Mouse (Mus musculus) macrophage (primary cell): ENCODE results near the gene Hrc. TPM values are rescaled to one million over a fixed set of nuclear protein-coding genes. Genes with fewer than 3 reads are reported as not detected.

ENCODE experiments used
- H3K27ac ChIP-seq: fragments of 350-480 bp; formaldehyde crosslinking; 2 replicates; pipeline ENCODE4 v1.9.0; 2021
- H3K36me3 ChIP-seq: fragments of 350-480 bp; formaldehyde crosslinking; 2 replicates; pipeline ENCODE4 v1.9.0; 2021; ENCODE audit errors: inconsistent target
- H3K4me3 ChIP-seq: fragments of 350-480 bp; formaldehyde crosslinking; 2 replicates; pipeline ENCODE4 v1.9.0; 2021; ENCODE audit errors: inconsistent target
- H3K79me2 ChIP-seq: fragments of 350-480 bp; formaldehyde crosslinking; 2 replicates; pipeline ENCODE4 v1.9.0; 2021; ENCODE audit errors: inconsistent target
- WGBS: methylation state at CpG from one replicate; pipeline ENCODE4 v1.1.7; 2026; ENCODE audit warnings: inconsistent platforms; ENCODE audit not compliant: missing documents; 5-methylcytosine and 5-hydroxymethylcytosine counted together
- polyA plus RNA-seq: library from polyadenylated mRNA; stranded (reverse); fragments of 250-400 nt; gene quantifications from 3 replicates; pipeline ENCODE4 v1.2.4, GENCODE M21; 2018; ENCODE audit warnings: inconsistent platforms

The Hrc gene
- polyA plus RNA-seq, 1 experiment from 2014 or later, result not detected

DNA sequence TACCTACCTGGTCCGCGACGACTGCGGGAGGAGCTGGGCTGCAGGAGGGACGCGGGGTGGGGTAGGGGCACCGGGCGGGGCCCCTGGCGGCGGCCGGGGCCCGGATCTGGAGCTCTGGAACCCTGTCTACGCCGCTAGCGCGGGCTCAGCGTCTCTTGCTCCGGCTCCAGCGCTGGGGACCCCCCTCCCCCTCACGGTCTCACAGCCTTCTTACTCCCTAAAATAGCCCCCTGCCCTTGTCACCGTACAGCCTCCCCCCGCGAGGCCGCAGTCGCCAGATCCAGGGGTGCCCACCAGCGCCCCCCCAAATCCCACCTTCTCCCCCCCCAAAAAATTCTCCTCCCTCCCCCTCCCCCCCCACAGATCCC, 31.5 kb downstream of the Hrc start, which contains the start of gene Ppfia3:
Gene Ppfia3, minus strand, starts transcription at position 368 of the 368 bp plus-strand sequence.
- Histone ChIP-seq H3K27ac (peak within 1 kb of the TSS; percentile 22; the same call in 1 of the 2 replicates), H3K4me3 (peak within 1 kb of the TSS; percentile 38), H3K79me2 (no peaks in the 10 kb centered on the region), H3K36me3 (no peaks in the 10 kb centered on the region)
- 0% methylated on average over 20 of the region's 26 CpGs for WGBS

DNA sequence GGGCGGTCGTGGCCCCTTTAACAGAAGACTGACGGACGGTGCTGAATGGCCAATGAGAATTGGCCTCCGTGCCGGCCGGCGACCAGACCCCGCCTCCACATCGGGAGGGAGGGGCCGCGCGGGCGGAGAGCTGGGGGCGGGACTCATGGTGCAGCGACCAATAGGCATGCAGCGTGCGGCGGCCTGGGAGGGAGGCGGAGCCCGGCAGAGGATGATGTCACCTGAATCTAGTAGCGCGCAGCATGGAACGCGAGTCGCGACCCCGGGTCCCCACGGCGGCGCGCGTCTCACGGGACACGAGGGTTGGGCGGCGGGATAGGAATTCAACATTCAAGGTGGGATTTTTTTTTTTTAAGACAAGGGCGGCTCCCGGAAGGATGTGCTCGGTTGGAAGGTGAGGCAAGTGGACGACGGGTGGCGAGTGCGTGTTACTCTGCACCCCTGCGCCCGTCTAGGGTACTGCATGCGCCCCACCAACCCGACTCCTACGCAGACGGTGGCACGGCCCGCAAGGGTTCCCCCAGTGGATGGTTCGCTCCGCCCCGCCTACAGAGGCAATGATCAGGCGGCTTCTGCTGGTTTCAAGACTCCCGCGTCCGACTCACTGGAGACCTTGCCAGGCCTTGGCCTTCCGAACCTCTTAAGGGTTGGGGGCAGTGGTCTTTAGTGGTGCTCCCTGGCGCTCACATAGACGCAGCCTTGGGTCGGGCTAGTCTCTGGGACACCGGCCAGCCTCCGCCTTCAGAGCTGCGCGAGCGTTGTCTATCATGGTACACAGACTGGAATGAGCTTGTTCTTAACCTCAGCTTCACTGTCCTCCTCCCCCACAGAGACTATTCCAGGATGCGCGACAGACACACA, 32.2 kb downstream of the Hrc start:
- no peaks in the 10 kb centered on the region for H3K36me3 ChIP-seq
- peak overlapping the region; percentile 38 for H3K4me3 ChIP-seq
- H3K79me2 ChIP-seq, result no peaks in the 10 kb centered on the region
- WGBS, result 2% methylated on average over 67 of the region's 70 CpGs
- peak overlapping the region; percentile 22; the same call in 1 of the 2 replicates for H3K27ac ChIP-seq

DNA sequence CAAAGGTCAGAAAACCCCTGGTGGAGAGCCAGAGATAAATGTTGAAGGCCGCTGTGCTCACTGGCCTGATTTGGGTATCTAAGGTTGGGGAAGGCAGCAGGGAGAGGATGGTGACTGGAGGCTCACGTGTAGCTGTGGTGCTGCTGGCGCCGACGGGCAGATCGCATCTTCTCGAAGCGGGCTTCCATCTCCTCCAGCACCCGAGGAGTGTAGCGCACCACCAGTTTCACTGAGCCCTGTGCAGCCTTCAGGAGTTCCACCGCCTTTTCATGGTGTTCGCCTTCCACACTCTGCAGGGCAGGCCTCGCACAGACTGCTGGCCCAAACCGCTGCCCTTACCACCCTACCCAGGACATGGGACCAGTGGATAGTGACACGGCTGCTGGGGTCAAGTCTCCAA, 33.1 kb downstream of the Hrc start:
- Histone ChIP-seq H3K36me3 (no peaks in the 10 kb centered on the region), H3K79me2 (no peaks in the 10 kb centered on the region), H3K4me3 (no peak overlapping the region), H3K27ac (no peak overlapping the region)
- WGBS, result 87% methylated on average over 15 of the region's 15 CpGs

DNA sequence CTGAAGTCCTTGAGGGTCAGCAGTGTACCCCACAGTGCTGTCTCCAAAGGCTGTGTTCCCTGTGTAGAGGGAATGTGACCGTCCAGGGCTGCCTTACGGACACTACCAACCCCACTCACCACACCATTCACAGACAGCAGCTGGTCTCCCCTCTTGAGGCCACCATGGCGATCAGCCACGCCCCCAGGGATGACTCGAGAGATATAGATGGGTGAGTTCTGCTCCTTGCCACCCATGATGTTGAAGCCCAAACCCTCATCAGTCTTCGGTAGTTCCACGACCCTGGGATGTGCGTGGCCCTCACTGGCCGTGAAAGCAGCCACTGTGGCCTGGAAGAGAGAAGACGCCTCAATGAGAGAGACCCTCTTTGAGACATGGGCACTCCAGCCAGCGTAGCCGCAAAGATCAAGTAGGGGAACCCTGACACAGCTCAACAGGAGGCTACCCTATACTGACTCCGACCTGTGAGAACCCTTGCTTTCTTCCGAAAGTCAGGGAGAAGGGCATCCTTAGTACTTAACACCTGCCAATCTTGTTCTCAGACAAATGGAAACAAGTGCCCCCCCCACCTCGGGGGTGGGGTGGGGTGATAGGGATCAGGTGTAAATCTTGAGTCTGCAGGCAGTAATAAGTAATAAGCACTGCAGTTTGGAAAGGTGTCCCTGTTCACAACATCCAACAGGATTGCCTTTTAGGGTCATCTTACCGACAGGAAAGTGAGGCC, 34.1 kb downstream of the Hrc start:
- Histone ChIP-seq H3K36me3 (no peaks in the 10 kb centered on the region), H3K79me2 (no peaks in the 10 kb centered on the region), H3K27ac (no peak overlapping the region), H3K4me3 (no peak overlapping the region)
- 82% methylated on average over 15 of the region's 16 CpGs for WGBS

DNA sequence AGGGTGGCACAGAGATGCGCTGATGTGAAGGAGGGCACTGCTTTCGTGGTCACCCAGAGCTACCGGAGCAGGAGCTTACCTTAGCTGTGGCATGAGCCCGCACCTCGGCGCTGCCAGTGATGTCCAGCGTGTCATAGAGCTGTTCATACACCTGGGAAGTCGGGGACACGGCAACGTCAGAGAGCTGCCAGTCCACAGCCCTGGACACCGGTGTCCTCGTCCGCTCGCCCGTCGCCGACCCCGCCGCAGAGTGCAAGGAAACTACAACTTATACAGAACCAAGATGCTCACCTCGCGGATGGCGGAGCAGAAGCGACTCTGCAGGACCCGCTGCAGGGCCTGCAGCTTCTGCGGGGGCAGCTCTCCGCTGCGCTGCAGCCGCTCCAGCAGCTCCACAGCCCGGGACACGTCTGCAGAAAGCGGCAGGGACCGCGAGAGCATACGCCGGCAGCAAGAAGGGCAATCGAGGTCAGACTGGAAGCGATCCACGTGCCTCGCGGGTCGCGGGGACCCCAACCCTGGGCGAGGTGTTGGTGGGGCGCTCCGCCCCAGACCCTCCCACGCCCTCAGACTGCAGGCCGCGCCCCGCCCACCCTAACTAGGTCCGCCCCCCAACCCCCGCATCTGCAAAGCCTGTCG, 34.9 kb downstream of the Hrc start:
- Histone ChIP-seq H3K36me3 (no peaks in the 10 kb centered on the region), H3K27ac (no peak overlapping the region), H3K79me2 (no peaks in the 10 kb centered on the region), H3K4me3 (no peak overlapping the region)
- 10% methylated on average over 52 of the region's 52 CpGs for WGBS

DNA sequence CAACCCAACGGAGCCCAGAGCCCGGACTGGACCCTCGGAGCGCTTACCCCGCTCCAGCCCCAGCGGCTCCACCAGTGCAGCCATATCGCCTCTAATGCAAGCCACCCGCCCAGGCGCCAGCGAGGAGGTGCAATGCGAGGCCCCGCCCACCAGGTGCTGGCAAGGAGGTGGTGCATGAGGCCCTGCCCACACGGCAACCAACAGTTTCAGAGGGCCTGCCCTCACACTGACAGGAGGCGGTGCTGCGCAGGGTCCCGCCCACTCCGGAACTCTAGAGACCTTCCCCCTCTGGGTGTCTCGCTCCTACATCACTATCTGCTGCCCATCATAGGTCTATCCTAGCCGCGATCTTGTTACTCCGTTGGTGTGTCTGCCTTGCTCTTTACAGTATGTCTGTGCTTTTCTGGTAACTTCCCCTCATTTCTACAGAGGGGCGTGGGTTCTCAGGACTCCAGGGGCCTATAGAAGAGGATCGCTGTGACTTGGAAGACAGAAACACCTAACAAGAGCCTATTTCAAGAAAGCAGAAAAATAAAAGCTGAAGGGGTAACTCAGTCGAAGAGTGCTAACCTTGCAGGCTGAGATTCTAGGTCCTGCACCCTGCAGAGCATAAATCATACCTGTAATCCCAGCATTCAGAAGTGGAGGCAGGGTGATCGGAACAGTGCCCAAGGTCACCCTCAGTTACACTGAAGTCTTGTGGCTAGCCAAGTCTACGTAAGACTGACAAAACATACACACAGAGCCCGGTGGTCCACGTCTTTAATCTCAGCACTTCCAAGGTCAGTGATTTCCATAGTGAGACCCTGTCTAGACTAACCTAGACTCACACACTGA, 35.6 kb downstream of the Hrc start, which contains the start of gene Lin7b:
Gene Lin7b, minus strand, starts transcription at position 109 of the 837 bp plus-strand sequence.
- Histone ChIP-seq H3K27ac (no peak within 1 kb of the TSS), H3K4me3 (no peak within 1 kb of the TSS), H3K79me2 (no peaks in the 10 kb centered on the region), H3K36me3 (no peaks in the 10 kb centered on the region)
- 15% methylated on average over 27 of the region's 28 CpGs for WGBS

DNA sequence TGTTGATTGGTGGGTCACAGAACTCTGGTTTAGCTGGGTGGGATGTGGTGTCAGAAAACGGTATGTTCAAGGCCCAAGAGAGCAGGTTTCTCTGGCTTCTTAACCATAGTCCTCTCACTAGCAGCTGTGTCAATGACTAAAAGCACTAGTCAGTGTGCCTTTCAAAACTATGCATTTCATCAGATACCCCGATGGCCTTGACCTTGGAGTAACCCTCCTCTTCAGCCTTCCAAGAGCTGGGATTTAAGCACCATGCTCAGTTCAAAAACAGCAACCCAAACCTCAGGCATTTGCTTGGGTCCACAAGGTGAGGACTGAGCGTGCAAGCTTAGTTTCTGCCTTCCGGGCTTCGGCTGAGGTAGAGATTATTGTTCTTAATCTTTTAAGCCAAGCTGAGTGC, 37.3 kb downstream of the Hrc start:
- no peak overlapping the region for H3K27ac ChIP-seq
- H3K36me3 ChIP-seq, result peaks cover 14% of the 10 kb centered on the region
- H3K4me3 ChIP-seq, result no peak overlapping the region
- WGBS, result 85% methylated on average over 5 of the region's 5 CpGs
- H3K79me2 ChIP-seq, result no peaks in the 10 kb centered on the region

DNA sequence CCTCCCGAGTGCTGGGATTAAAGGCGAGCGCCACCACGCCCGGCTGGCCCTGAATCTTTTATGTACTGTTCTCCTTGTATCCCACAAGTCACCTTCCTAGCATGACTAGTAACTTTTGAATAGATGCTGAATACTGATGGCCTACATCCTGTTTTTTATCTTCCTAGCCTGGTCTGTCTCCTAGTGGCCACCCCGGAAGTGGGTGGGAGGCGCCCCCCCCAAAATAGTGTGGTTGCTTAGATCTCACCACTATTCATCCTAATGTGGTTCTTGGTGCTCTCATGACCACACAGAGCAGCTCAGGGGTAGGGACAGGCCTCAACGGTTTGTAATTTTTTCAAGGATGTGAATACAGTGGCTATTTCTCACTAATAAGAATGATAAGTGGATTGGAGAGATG, 39.5 kb downstream of the Hrc start:
- peaks cover 35% of the 10 kb centered on the region for H3K36me3 ChIP-seq
- no peaks in the 10 kb centered on the region; the same call in 1 of the 2 replicates for H3K79me2 ChIP-seq
- H3K4me3 ChIP-seq, result no peak overlapping the region
- WGBS, result 86% methylated on average over 8 of the region's 8 CpGs
- H3K27ac ChIP-seq, result no peak overlapping the region

DNA sequence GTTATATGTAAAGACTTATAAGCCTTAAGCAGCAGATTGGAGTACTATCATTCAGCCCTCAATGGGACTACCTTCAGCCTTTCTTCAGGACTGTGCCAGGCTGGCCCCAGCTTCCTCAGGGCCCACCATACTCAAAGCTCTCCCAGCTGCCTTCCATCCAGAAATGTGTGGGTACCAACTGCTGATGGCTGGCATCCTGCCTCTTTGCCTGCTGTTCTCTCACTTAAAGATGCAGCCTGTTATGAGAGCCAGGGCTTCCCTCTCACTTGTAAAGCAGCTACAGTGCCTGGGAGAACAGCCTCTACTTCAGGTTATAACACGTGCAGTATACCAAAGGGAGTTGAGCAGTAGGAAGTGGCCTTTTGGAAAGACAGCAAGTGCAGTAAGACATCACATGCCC, 41.0 kb downstream of the Hrc start:
- H3K4me3 ChIP-seq, result no peak overlapping the region
- 82% methylated on average over 1 of the region's 1 CpGs for WGBS
- no peak overlapping the region for H3K27ac ChIP-seq
- peaks cover 8% of the 10 kb centered on the region; the same call in 1 of the 2 replicates for H3K79me2 ChIP-seq
- H3K36me3 ChIP-seq, result peaks cover 48% of the 10 kb centered on the region

DNA sequence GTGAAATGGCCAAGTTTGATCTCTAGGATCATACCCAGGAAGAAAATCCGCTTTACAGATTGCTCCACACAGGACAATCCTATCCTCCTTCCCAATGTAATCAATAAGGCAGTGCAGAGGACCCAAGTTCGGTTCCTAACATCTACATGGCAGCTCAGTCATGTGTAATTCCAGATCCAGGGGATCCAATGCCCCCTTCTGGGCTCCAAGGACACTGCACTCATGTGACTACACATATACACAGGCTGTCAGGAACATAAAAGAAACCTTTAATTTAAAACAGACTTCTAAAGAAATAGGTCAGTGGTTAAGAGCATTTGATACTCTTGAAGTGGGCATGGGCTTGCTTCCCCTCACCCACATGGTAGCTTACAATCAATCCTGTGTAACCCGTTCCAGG, 51.0 kb downstream of the Hrc start:
- Histone ChIP-seq H3K4me3 (no peak overlapping the region), H3K27ac (no peak overlapping the region), H3K36me3 (peaks cover 78% of the 10 kb centered on the region), H3K79me2 (peaks cover 86% of the 10 kb centered on the region)
- WGBS, result 100% methylated on average over 3 of the region's 3 CpGs

Other genes with a start within 250 kb of the Hrc start
- 0.67 to 5.1 TPM (median 3.1 TPM) in 3 replicates for gene Rcn3, start 243.1 kb upstream of the Hrc start, polyA plus RNA-seq
- gene Fcgrt, start 231.4 kb upstream of the Hrc start, polyA plus RNA-seq, result 84.4 to 284 TPM (median 160 TPM) in 3 replicates
- gene Rps11, start 210.9 kb upstream of the Hrc start, polyA plus RNA-seq, result 1,184 to 1,556 TPM (median 1,388 TPM) in 3 replicates
- gene Rpl13a, start 206.5 kb upstream of the Hrc start, polyA plus RNA-seq, result 804 to 2,026 TPM (median 1,578 TPM) in 3 replicates
- gene Gm45713, start 199.1 kb upstream of the Hrc start, polyA plus RNA-seq, result not detected in 3 replicates
- 4.4 to 9.9 TPM (median 8.0 TPM) in 3 replicates for gene Flt3l, start 198.9 kb upstream of the Hrc start, polyA plus RNA-seq
- 34.1 to 75.8 TPM (median 39.7 TPM) in 3 replicates for gene Pih1d1, start 181.0 kb upstream of the Hrc start, polyA plus RNA-seq
- 13.0 to 39.0 TPM (median 19.2 TPM) in 3 replicates for gene Aldh16a1, start 180.7 kb upstream of the Hrc start, polyA plus RNA-seq
- not detected in 3 replicates for gene Slc17a7, start 171.3 kb upstream of the Hrc start, polyA plus RNA-seq
- gene Gfy, start 155.7 kb upstream of the Hrc start, polyA plus RNA-seq, result not detected in 3 replicates
- gene Pth2, start 154.3 kb upstream of the Hrc start, polyA plus RNA-seq, result not detected in 3 replicates
- gene Ccdc155, start 130.4 kb upstream of the Hrc start, polyA plus RNA-seq, result not detected in 3 replicates
- not detected in 3 replicates for gene Dkkl1, start 123.1 kb upstream of the Hrc start, polyA plus RNA-seq
- gene Tead2, start 119.5 kb upstream of the Hrc start, polyA plus RNA-seq, result not detected in 3 replicates
- 88.2 to 139 TPM (median 131 TPM) in 3 replicates for gene Cd37, start 96.2 kb upstream of the Hrc start, polyA plus RNA-seq
- gene Slc6a16, start 94.2 kb upstream of the Hrc start, polyA plus RNA-seq, result not detected in 3 replicates
- gene Slc6a21, start 57.8 kb upstream of the Hrc start, polyA plus RNA-seq, result not detected in 3 replicates
- gene Trpm4, start 1.5 kb upstream of the Hrc start, polyA plus RNA-seq, result 4.2 to 6.1 TPM (median 4.7 TPM) in 3 replicates
- gene Ppfia3, start 31.7 kb downstream of the Hrc start, polyA plus RNA-seq, result 0.27 to 0.75 TPM in 2 of 3 replicates, not detected in the other
- 0.50 TPM in 1 of 3 replicates, not detected in the others for gene Lin7b, start 35.3 kb downstream of the Hrc start, polyA plus RNA-seq
- 174 to 235 TPM (median 186 TPM) in 3 replicates for gene Snrnp70, start 60.5 kb downstream of the Hrc start, polyA plus RNA-seq
- gene Kcna7, start 70.4 kb downstream of the Hrc start, polyA plus RNA-seq, result not detected in 3 replicates
- gene Ntf5, start 78.4 kb downstream of the Hrc start, polyA plus RNA-seq, result not detected in 3 replicates
- gene Lhb, start 85.5 kb downstream of the Hrc start, polyA plus RNA-seq, result not detected in 3 replicates
- gene Gys1, start 99.6 kb downstream of the Hrc start, polyA plus RNA-seq, result 7.1 to 9.5 TPM (median 7.3 TPM) in 3 replicates
- gene Ruvbl2, start 102.8 kb downstream of the Hrc start, polyA plus RNA-seq, result 14.9 to 41.5 TPM (median 18.7 TPM) in 3 replicates
- gene Ftl1, start 124.6 kb downstream of the Hrc start, polyA plus RNA-seq, result 15,351 to 37,573 TPM (median 32,957 TPM) in 3 replicates
- 72.6 to 246 TPM (median 245 TPM) in 3 replicates for gene Bax, start 131.6 kb downstream of the Hrc start, polyA plus RNA-seq
- gene Tulp2, start 146.6 kb downstream of the Hrc start, polyA plus RNA-seq, result not detected in 3 replicates
- gene Gm45808, start 151.5 kb downstream of the Hrc start, polyA plus RNA-seq, result not detected in 3 replicates
- gene Dhdh, start 153.5 kb downstream of the Hrc start, polyA plus RNA-seq, result 12.5 to 24.6 TPM (median 12.8 TPM) in 3 replicates
- 298 to 734 TPM (median 400 TPM) in 3 replicates for gene Nucb1, start 175.1 kb downstream of the Hrc start, polyA plus RNA-seq
- gene Ppp1r15a, start 191.0 kb downstream of the Hrc start, polyA plus RNA-seq, result 21.4 to 32.3 TPM (median 27.6 TPM) in 3 replicates
- 0.04 to 1.5 TPM (median 0.68 TPM) in 3 replicates for gene Plekha4, start 191.0 kb downstream of the Hrc start, polyA plus RNA-seq
- 0.78 to 5.8 TPM (median 1.3 TPM) in 3 replicates for gene Hsd17b14, start 219.6 kb downstream of the Hrc start, polyA plus RNA-seq
- gene Bcat2, start 234.9 kb downstream of the Hrc start, polyA plus RNA-seq, result 31.4 to 52.8 TPM (median 38.5 TPM) in 3 replicates